Mouse (Mus musculus): ENCODE results near the gene Pclaf.

Gene Pclaf

GRCm38 (mm10) chr9:65890143-65890628 is at the start of gene Pclaf:
Pclaf (plus strand) TSS chr9:65890237.
- peak; percentile 88 for DNase-seq (ENCODE audit: low spot score)

- DNase-seq (ENCODE audit: low spot score): no peak
Measured at GRCm38 (mm10) chr9:65844421-65845165, 45.4 kb upstream of the Pclaf start.

GRCm38 (mm10) chr9:65848154-65848553 is 41.9 kb upstream of the Pclaf start:
- no peak for DNase-seq (ENCODE audit: low spot score)

GRCm38 (mm10) chr9:65850203-65850602 is 39.8 kb upstream of the Pclaf start:
- peak; percentile 73 for DNase-seq (ENCODE audit: low spot score)

- no peak for DNase-seq (ENCODE audit: low spot score)
Measured at GRCm38 (mm10) chr9:65859656-65860055, 30.4 kb upstream of the Pclaf start.

GRCm38 (mm10) chr9:65884564-65885315 is 5.3 kb upstream of the Pclaf start:
- DNase-seq (ENCODE audit: low spot score): peak; percentile 91

- peak; percentile 30 for DNase-seq (ENCODE audit: low spot score)
Measured at GRCm38 (mm10) chr9:65891126-65891525, 1.1 kb downstream of the Pclaf start.

- no peak for DNase-seq (ENCODE audit: low spot score)
Measured at GRCm38 (mm10) chr9:65896977-65897376, 6.9 kb downstream of the Pclaf start.

- no peak for DNase-seq (ENCODE audit: low spot score)
Measured at GRCm38 (mm10) chr9:65902879-65903278, 12.8 kb downstream of the Pclaf start.

GRCm38 (mm10) chr9:65903419-65903818 is 13.4 kb downstream of the Pclaf start:
- DNase-seq (ENCODE audit: low spot score): no peak

GRCm38 (mm10) chr9:65908394-65909300 is 18.6 kb downstream of the Pclaf start, which contains the start of the genes Trip4 and Csnk1g1:
Trip4 (minus strand) TSS chr9:65908794.
Csnk1g1 (plus strand) TSS chr9:65908924.
- DNase-seq (ENCODE audit: low spot score): peak; percentile 97

GRCm38 (mm10) chr9:65909301-65909801 is 19.3 kb downstream of the Pclaf start:
- DNase-seq (ENCODE audit: low spot score): peak; percentile 60

- no peak for DNase-seq (ENCODE audit: low spot score)
Measured at GRCm38 (mm10) chr9:65909837-65910236, 19.8 kb downstream of the Pclaf start.

- no peak for DNase-seq (ENCODE audit: low spot score)
Measured at GRCm38 (mm10) chr9:65913976-65914375, 23.9 kb downstream of the Pclaf start.

GRCm38 (mm10) chr9:65917015-65917414 is 27.0 kb downstream of the Pclaf start:
- DNase-seq (ENCODE audit: low spot score): no peak

GRCm38 (mm10) chr9:65928456-65928855 is 38.4 kb downstream of the Pclaf start:
- no peak for DNase-seq (ENCODE audit: low spot score)

GRCm38 (mm10) chr9:65929826-65930225 is 39.8 kb downstream of the Pclaf start:
- no peak for DNase-seq (ENCODE audit: low spot score)

- DNase-seq (ENCODE audit: low spot score): no peak
Measured at GRCm38 (mm10) chr9:65937566-65937965, 47.5 kb downstream of the Pclaf start.

- DNase-seq (ENCODE audit: low spot score): no peak
Measured at GRCm38 (mm10) chr9:65951082-65951587, 61.1 kb downstream of the Pclaf start.

Measured in retina, embryonic 14.5 days (tissue).